11 mouse cellular contexts compared by ENCODE assay signal in the genomic region with DNA sequence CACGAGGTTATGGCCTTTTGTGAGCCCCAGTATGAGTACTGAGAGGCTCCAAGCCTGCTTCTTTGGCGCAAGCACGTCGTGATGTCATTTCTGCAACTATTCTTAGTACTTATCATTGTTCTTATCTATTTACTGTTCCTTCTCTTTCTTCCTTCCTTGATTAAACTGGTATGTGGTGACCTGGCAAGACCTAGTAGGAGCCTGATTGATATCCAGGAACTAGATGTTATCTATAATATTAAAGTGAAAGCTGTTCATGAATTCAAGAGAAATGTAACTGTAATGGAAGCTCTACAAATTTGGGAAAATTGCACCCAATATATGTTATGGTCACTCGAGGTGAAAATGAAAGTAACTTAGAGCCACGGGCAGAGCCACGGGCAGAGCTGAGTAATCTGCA.
"Had no signal": no experiment of that assay in that cellular context is flagged by ENCODE, and none has a peak within 500 bp of the region (broad histone marks: within the 10 kb centered on the region; RNA-seq: fewer than 3 reads in every experiment).

No protein-coding gene starts in this region.

- H3K27ac ChIP-seq: kidney, embryonic 15.5 days; limb, embryonic 13.5 days; liver, embryonic 14.5 days; midbrain, embryonic 12.5 days; stomach, postnatal 0 days had no signal

- H3K36me3 ChIP-seq: kidney, embryonic 15.5 days; limb, embryonic 13.5 days; midbrain, embryonic 12.5 days had no signal

- DNase-seq: kidney, postnatal 14 days; left cerebral cortex, postnatal 4 days; right cerebral cortex, postnatal 25 days; thymus, postnatal 14 days had no signal

- H3K4me1 ChIP-seq: kidney, embryonic 15.5 days; limb, embryonic 13.5 days; midbrain, embryonic 12.5 days had no signal

- ATAC-seq: lung, postnatal 0 days; midbrain, embryonic 16.5 days had no signal

- H3K4me3 ChIP-seq: kidney, embryonic 15.5 days; limb, embryonic 13.5 days; midbrain, embryonic 12.5 days had no signal

- H3K9ac ChIP-seq: kidney, embryonic 15.5 days; limb, embryonic 13.5 days; liver, embryonic 14.5 days; midbrain, embryonic 12.5 days had no signal

- H3K27me3 ChIP-seq: kidney, embryonic 15.5 days; limb, embryonic 13.5 days; midbrain, embryonic 12.5 days had no signal

- H3K4me2 ChIP-seq: kidney, embryonic 15.5 days; limb, embryonic 13.5 days; midbrain, embryonic 12.5 days had no signal
